Mouse (Mus musculus): ENCODE results near the gene Zfp3.

The Zfp3 gene

GRCm38 (mm10) chr11:70763936-70764808 is at the start of gene Zfp3:
TSS of gene Zfp3 (plus strand) at chr11:70764209.
- peak; percentile 81 for DNase-seq

GRCm38 (mm10) chr11:70715832-70716231 is 48.2 kb upstream of the Zfp3 start:
- no peak for DNase-seq

- DNase-seq, result no peak
Observed at GRCm38 (mm10) chr11:70718481-70718880, 45.5 kb upstream of the Zfp3 start.

GRCm38 (mm10) chr11:70720567-70720966 is 43.4 kb upstream of the Zfp3 start:
- DNase-seq, result no peak

- no peak for DNase-seq
Observed at GRCm38 (mm10) chr11:70721072-70721471, 42.9 kb upstream of the Zfp3 start.

- no peak for DNase-seq
Observed at GRCm38 (mm10) chr11:70724706-70725105, 39.3 kb upstream of the Zfp3 start.

- DNase-seq, result no peak
Observed at GRCm38 (mm10) chr11:70726585-70726984, 37.4 kb upstream of the Zfp3 start.

- DNase-seq, result no peak
Observed at GRCm38 (mm10) chr11:70727385-70727784, 36.6 kb upstream of the Zfp3 start.

- DNase-seq, result no peak
Observed at GRCm38 (mm10) chr11:70730427-70731038, 33.5 kb upstream of the Zfp3 start.

- peak; percentile 18 for DNase-seq
Observed at GRCm38 (mm10) chr11:70731178-70731577, 32.8 kb upstream of the Zfp3 start.

- no peak for DNase-seq
Observed at GRCm38 (mm10) chr11:70733256-70733655, 30.8 kb upstream of the Zfp3 start.

- no peak for DNase-seq
Observed at GRCm38 (mm10) chr11:70737749-70738148, 26.3 kb upstream of the Zfp3 start.

GRCm38 (mm10) chr11:70741603-70742002 is 22.4 kb upstream of the Zfp3 start:
- DNase-seq, result no peak

- no peak for DNase-seq
Observed at GRCm38 (mm10) chr11:70742117-70742516, 21.9 kb upstream of the Zfp3 start.

- no peak for DNase-seq
Observed at GRCm38 (mm10) chr11:70742581-70743459, 21.2 kb upstream of the Zfp3 start.

GRCm38 (mm10) chr11:70745636-70746035 is 18.4 kb upstream of the Zfp3 start:
- DNase-seq, result no peak

- no peak for DNase-seq
Observed at GRCm38 (mm10) chr11:70747876-70748545, 16.0 kb upstream of the Zfp3 start.

GRCm38 (mm10) chr11:70752337-70753017 is 11.5 kb upstream of the Zfp3 start:
- no peak for DNase-seq

GRCm38 (mm10) chr11:70753146-70753545 is 10.9 kb upstream of the Zfp3 start:
- no peak for DNase-seq

- no peak for DNase-seq
Observed at GRCm38 (mm10) chr11:70754476-70754875, 9.5 kb upstream of the Zfp3 start.

- no peak for DNase-seq
Observed at GRCm38 (mm10) chr11:70754958-70755357, 9.1 kb upstream of the Zfp3 start.

- peak; percentile 43 for DNase-seq
Observed at GRCm38 (mm10) chr11:70755645-70756044, 8.4 kb upstream of the Zfp3 start.

Measured in cerebellum, adult 11-12 months (tissue).